In genomic region chr19:46136639-46137580, GRCm38 (mm10) we compare ENCODE assay signal across 8 mouse cellular contexts. TPM values are rescaled to one million over a fixed set of nuclear protein-coding genes. Genes with fewer than 3 reads are reported as not detected.
DNase-seq lines count a peak whose midpoint lies in the region; ATAC-seq lines count a peak whose summit lies in the region.

No protein-coding gene starts in this region.

- H3K9me3 ChIP-seq in hindbrain, embryonic 10.5 days = no peaks in the 10 kb centered on the region
- no peaks in the 10 kb centered on the region for H3K9me3 ChIP-seq in megakaryocyte, embryonic 14.5 days

- no peaks in the 10 kb centered on the region for H3K36me3 ChIP-seq in hindbrain, embryonic 10.5 days
- no peaks in the 10 kb centered on the region for H3K36me3 ChIP-seq in megakaryocyte, embryonic 14.5 days (replicated peaks; ENCODE audit: low read length)

- peak; percentile 79 for DNase-seq in MN1 (ENCODE audit: low spot score)
- DNase-seq in c-Kit-positive CD71-positive TER-119-negative erythroid progenitor cells, embryonic 14.5 days (ENCODE audit: low read depth) = peak; percentile 88
- DNase-seq in hindbrain, embryonic 10.5 days (ENCODE audit: low spot score) = peak; percentile 73
- DNase-seq in layer of hippocampus, postnatal 36 days = peak; percentile 42 to 55
- DNase-seq in right cerebral cortex, postnatal 14 days = peak; percentile 61
- peak; percentile 58 to 63 for DNase-seq in urinary bladder, postnatal 36 days (ENCODE audit: low spot score in 2 of 2)

- ATAC-seq in frontal cortex, adult (ENCODE audit: low TSS enrichment) = 0 out of 2 replicates have a peak, but pooled peaks have one; percentile 45

- peaks cover 100% of the 10 kb centered on the region for H3K27me3 ChIP-seq in hindbrain, embryonic 10.5 days (ENCODE audit: insufficient read depth, poor library complexity, severe bottlenecking)
- peaks cover 97% of the 10 kb centered on the region for H3K27me3 ChIP-seq in megakaryocyte, embryonic 14.5 days (replicated peaks)

- peaks cover 50% of the 10 kb centered on the region for H3K4me1 ChIP-seq in hindbrain, embryonic 10.5 days (replicated peaks)
- H3K4me1 ChIP-seq in megakaryocyte, embryonic 14.5 days = peaks cover 44% of the 10 kb centered on the region

- H3K4me3 ChIP-seq in hindbrain, embryonic 10.5 days = peak overlapping the region; percentile 67
- peak overlapping the region; percentile 92 for H3K4me3 ChIP-seq in megakaryocyte, embryonic 14.5 days (replicated peaks)

- H3K27ac ChIP-seq in hindbrain, embryonic 10.5 days = peak overlapping the region; percentile 9; the same call in 1 of the 2 replicates

- WGBS in hindbrain, embryonic 10.5 days = 3% methylated on average over 49 of the region's 49 CpGs

RNA-seq across cellular contexts. Expression of gene Elovl3, which starts 5.2 kb away (rescaled TPM):
- not detected in 2 replicates for polyA plus RNA-seq in hindbrain, embryonic 10.5 days (2016; fragmentation: Nextera tagmentation; extraction: Ambion mirVana)
- not detected for total RNA-seq in layer of hippocampus, postnatal 36 days (2021)
- polyA plus RNA-seq in megakaryocyte, embryonic 14.5 days (2012; ENCODE audit: insufficient read depth, low replicate concordance) = not detected in 2 replicates

RNA-seq across cellular contexts. Expression of gene Pitx3, which starts 11.2 kb away (rescaled TPM):
- polyA plus RNA-seq in hindbrain, embryonic 10.5 days (2016; fragmentation: Nextera tagmentation; extraction: Ambion mirVana) = not detected in 2 replicates
- not detected for total RNA-seq in layer of hippocampus, postnatal 36 days (2021)
- not detected in 2 replicates for polyA plus RNA-seq in megakaryocyte, embryonic 14.5 days (2012; ENCODE audit: insufficient read depth, low replicate concordance)

RNA-seq across cellular contexts. Expression of gene Gbf1, which starts 15.4 kb away (rescaled TPM):
- 47.5 and 57.4 TPM in 2 replicates for polyA plus RNA-seq in hindbrain, embryonic 10.5 days (2016; fragmentation: Nextera tagmentation; extraction: Ambion mirVana)
- total RNA-seq in layer of hippocampus, postnatal 36 days (2021) = 10 to 100 TPM; 95.3 to 96.3 TPM
- 457 and 459 TPM in 2 replicates for polyA plus RNA-seq in megakaryocyte, embryonic 14.5 days (2012; ENCODE audit: insufficient read depth, low replicate concordance)

Comparison
In these comparisons a context has a peak if more than half of its experiments do, and no peak if none do; other contexts are left out.
1. Peak in every context shown above with its lines: DNase-seq, ATAC-seq, H3K4me3 ChIP-seq and H3K27ac ChIP-seq.